Mouse (Mus musculus): Measurements from ENCODE around the gene 2900026A02Rik.

Gene 2900026A02Rik

DNA sequence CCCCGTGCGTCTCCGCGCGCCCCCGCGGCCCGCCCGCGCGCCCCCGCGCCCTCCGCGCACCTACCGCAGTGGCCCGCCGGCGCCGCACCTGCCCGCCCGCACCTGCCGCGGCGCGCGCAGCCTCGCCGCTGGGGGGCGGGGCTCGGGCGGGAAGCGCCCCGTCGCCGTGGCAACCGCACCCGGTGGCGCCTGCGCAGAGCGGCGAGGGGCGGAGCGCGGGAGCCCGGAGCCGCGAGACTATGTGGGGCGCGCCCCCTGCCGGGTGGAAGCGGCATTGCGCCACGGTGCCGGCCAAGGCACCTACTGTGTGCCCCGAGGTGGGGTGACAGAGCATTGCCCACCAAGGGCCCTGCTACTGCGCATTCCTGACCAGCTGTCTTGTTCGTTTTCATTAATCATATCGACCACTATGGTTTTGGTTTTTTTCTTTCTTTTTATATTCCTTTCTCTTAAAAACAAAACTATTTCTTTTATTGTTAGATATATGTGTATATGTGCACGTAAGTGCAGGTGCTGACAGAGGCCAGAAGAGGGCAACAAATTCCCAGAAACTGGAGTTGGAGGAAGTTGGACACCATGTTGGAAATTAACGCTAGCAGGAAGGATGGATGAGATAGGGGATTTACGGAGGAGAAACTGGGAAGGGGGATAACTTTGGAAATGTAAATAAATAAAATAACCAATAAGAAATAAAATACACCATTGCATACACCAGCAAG, at the start of gene 2900026A02Rik:
TSS of gene 2900026A02Rik (minus strand) at position 90 of the 719 bp plus-strand sequence.
- peak; percentile 36 to 51 for DNase-seq (ENCODE audit: low spot score in 2 of 2)

DNA sequence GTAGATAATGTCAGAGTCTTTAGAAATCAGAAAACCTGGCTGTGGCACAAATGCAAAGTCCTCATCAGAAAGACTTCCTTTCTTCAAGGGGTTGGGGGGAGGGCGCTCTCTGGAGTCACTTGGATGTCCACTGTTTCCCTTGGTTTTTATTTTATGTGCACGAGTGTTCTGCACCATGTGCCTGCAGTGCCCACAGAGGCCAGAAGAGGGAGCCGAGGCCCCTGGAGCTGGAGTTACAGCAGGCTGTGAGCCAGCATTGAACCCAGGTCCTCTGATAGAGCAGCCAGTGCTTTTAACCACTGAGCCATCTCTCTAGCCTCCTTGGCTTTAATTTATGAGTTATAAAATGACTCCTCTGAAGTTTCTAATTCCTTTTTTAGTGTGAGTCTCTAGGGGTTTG, 49.0 kb upstream of the 2900026A02Rik start:
- no peak for DNase-seq (ENCODE audit: low spot score in 2 of 2)

GRCm38 (mm10) chr5:113268246-113268645, 47.2 kb upstream of the 2900026A02Rik start:
- DNase-seq (ENCODE audit: low spot score in 2 of 2), result no peak

- DNase-seq (ENCODE audit: low spot score in 2 of 2), result no peak
Observed at GRCm38 (mm10) chr5:113265637-113266036, 44.6 kb upstream of the 2900026A02Rik start.

DNA sequence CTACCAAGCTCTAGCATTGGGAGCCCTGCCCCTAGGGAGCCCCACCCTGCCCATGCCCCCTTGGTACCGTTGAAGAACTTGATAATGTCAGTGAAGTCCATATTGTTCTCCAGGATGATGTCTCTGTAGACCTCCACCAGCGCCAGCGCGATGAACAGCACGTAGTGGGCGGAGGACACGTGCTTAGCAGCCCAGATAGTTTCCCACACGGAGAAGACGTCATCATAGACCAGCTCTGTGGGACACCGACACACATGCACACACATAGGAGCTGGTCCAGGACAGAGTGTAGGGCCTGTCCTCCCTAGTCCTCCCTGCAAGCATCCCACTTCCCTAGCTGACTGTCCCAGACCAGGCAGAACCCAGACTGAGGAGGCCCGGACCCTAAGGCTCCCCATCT, 29.8 kb upstream of the 2900026A02Rik start:
- no peak for DNase-seq (ENCODE audit: low spot score in 2 of 2)

- no peak for DNase-seq (ENCODE audit: low spot score in 2 of 2)
Observed at GRCm38 (mm10) chr5:113249263-113249930, 28.4 kb upstream of the 2900026A02Rik start.

DNA sequence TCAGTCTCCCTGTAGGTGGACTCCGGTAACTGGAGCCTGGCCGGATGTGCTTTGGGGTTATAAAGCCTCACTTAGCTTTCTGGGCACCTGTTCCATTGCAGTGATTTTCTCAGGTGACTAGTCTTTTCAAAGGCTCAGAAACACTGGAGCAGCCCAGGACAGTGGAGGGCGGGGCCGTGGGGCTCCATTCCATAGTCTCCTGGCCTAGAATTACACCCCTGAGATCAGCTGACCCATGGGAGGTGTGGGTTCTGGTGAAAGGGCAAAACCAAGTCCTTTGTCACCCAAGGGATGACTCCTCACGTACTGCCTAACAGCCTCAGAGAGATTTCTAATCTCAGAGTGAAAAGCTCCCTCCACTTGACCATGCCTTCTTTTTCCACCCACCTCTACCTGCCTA, 9.2 kb upstream of the 2900026A02Rik start:
- DNase-seq (ENCODE audit: low spot score in 2 of 2), result no peak

DNA sequence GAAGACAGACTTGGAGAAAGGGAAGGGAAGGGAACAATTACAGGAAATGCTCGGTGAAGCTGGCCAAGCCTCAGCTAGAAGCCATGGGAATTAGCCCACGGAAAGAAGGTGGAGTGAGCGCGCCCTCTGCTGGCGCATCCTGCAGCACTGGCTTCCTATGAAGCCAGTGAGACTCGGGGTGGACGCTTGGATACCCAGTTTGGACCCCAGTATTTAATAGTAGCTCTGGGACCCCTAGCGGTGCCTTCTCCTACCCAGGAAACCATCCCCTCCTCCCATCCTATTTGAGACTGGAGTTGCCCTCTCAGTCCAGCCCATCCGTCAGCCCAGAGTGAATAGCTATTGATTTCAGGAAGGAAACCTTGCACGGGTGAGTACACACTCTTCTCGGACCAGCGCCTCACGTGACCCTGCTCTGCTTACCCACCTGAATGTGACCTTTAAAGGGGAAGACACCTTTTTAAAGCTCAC, 5.6 kb upstream of the 2900026A02Rik start, which contains the start of gene Tmem211:
TSS of gene Tmem211 (plus strand) at position 278 of the 471 bp plus-strand sequence.
- peak; percentile 14 to 27 for DNase-seq (ENCODE audit: low spot score in 2 of 2)

GRCm38 (mm10) chr5:113225686-113226435, 4.8 kb upstream of the 2900026A02Rik start:
- no peak for DNase-seq (ENCODE audit: low spot score in 2 of 2)

- DNase-seq (ENCODE audit: low spot score in 2 of 2), result no peak
Observed at GRCm38 (mm10) chr5:113225271-113225670, 4.2 kb upstream of the 2900026A02Rik start.

DNA sequence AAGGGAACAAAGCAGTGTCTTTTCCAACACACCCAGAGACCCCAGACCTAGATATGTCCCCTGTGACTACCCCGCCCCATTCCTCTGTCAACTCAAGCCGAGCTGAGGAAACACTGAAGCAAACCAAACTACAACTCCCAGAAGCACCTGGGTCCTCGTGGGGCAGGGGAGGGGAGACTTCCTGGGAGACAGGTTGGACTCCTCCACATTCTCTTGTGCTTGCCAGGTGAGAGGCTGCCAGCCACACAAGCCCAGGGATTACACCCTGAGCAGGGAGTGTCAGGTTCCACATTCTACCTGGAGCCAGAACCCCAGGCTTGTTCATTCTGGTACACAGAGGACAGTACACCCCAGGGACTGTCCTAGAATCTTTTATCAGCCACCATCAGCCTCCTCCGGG, 2.9 kb upstream of the 2900026A02Rik start:
- DNase-seq (ENCODE audit: low spot score in 2 of 2), result no peak

GRCm38 (mm10) chr5:113220383-113221146, 471 bp downstream of the 2900026A02Rik start:
- no peak for DNase-seq (ENCODE audit: low spot score in 2 of 2)

- no peak for DNase-seq (ENCODE audit: low spot score in 2 of 2)
Observed at GRCm38 (mm10) chr5:113219876-113220275, 1.2 kb downstream of the 2900026A02Rik start.

DNA sequence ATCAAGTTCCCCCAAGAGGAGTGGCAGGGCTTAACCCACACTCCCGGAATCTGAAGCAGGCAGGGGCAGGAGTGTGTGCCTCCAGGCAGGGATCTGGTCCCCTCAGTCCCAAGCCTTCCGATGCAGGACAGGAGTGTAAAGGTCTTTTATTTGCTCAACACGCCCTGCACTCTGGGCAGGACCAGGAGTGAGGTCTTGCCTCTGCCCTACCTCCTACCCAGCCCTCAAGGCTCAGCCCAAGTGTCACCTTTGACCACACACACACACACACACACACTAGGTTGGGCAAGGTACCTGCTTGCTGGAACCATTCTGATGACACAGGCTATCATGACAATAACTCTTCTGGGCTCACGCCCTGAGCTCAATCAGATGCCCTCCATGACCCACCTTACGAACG, 1.6 kb downstream of the 2900026A02Rik start:
- no peak for DNase-seq (ENCODE audit: low spot score in 2 of 2)

DNA sequence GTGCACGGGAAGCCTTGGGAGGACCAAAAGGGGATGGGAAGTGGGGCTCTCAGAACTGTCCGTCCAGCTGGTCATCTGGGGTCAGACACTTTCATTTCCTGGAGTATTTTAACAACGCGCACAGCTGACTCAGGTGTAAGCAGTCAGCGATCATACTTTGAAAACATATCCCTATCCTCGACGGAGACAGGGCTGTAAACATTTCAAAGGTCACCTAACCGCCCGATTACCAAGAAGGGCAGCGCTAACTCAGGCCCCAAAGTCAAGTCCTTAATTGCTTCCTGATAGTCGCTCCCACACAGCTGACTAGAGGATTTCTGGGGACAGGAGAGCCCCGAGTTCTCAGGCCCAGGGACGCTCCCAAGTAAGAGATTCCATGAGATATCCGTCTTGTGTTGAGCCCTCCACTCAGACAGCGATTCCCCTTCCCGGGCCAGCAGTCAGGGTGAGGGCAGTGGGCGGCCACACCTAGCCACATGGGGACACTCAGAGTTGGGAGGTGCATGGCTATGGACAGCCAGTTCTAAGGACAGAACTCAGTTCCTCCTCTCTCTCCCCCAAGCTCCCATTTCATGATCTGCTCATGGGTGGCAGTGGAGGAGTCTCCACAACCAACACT, 2.3 kb downstream of the 2900026A02Rik start:
- no peak for DNase-seq (ENCODE audit: low spot score in 2 of 2)

DNA sequence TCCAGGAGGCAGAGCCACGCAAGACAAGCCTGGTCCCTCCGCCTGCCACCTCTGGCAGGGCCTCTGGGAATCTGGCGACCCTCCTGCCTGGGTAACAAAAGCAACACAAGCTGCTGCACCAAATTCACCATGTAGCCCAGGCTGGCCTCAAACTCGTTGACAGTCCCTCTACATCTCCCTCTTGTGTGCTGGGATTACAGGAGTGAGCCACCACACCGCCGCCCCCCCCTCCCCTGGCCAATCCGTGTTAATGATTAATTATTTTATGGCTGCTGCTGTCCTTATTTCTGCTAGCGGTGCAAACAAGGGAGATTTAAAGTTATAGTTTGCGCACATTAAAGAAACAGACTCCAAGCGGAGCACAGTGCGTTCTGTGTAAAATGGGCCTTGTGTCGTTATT, 4.0 kb downstream of the 2900026A02Rik start:
- no peak for DNase-seq (ENCODE audit: low spot score in 2 of 2)

DNA sequence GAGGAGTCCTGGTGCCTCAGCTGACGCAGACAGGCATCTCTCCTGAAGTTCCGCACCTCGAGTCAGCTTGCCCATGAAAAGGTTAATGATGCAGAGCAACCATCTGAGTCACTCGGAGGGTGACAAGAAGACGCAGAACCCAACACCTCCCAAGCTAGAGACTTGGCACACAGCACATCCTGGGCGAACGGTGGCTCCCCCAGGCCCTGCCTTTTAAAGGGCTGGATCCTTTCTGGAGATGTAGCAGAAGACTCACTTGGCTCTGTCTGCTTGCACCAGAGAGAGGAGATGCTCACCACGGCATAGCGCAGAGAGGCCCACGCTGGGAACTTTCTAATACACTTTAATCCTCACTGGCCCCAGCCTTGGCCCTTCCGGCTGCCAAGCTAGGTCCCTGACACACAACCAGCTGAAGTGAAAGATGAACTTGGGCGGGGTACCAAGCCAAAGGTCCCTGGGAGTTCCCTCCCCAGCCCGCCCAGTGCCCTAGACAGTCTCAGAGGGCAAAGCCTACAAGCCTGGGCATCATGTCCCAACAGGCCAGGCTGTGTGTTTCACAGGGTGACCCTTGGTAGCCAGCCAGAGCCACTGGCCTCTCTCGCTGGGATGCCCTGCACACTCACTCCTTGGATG, 4.6 kb downstream of the 2900026A02Rik start:
- DNase-seq (ENCODE audit: low spot score in 2 of 2), result no peak

- no peak for DNase-seq (ENCODE audit: low spot score in 2 of 2)
Observed at GRCm38 (mm10) chr5:113215610-113216011, 5.4 kb downstream of the 2900026A02Rik start.

DNA sequence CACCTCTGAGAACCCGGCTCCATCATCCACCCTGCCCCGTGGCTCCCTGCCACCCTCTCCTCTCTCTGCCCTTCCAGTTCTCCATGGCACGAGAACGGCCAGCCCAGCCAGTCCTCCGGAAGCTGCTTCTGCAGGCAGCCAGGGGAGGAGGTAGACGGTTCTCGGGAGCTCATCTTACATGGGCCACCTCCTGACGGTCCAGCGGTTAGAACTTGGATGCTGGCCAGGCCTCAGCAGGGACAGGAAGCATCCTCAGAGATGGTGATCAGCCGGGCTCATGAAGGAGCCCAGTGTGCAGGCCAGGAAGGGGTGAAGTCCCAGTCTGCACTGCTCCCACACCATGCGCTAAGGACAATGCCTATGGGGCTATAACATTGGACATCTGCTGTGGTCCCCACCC, 6.6 kb downstream of the 2900026A02Rik start:
- DNase-seq (ENCODE audit: low spot score in 2 of 2), result no peak

GRCm38 (mm10) chr5:113214041-113214440, 7.0 kb downstream of the 2900026A02Rik start:
- no peak for DNase-seq (ENCODE audit: low spot score in 2 of 2)
